Mouse (Mus musculus): Measurements from ENCODE around the gene Kctd19. TPM values are rescaled to one million over a fixed set of nuclear protein-coding genes. Genes with fewer than 3 reads are reported as not detected.

Gene Kctd19
- polyA plus RNA-seq, 1 experiment = 187 TPM

DNA sequence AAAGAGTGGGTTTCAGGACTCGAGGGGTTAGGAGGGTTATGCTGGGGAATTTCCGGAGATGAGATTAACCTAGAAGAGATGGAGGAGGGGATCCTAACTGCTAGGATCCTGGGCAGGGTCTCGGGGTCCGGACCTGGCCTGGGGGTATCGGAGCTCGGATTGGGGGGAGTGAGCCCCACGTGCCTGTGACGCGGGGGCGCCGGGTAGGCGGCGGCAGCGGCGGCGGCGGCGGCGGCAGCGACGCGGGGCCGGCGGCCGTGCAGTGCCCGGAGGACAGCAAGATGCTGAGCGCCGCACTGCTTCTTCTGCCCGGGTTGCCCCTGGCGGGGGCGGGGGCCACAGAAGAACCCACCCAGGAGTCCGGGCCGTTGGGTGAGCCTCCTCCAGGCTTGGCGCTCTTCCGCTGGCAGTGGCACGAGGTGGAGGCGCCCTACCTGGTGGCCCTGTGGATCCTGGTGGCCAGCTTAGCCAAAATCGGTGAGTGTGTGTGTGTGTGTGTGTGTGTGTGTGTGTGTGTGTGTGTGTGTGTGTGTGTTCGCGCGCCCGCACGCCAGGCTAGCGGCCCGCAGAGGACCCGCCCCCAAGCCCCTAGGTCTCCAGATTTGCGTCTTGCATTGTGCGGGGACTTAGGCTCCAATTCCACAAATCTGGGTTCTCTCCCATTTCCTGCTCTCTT lies 64.1 kb downstream of the Kctd19 start:
- TF ChIP-seq POLR2A (IDR thresholded peaks at IDR 0.05; ENCODE audit: control insufficient read depth, low read depth, low read length) = no peak
- TF ChIP-seq CTCF (IDR thresholded peaks at IDR 0.05; ENCODE audit: control insufficient read depth, insufficient read depth, insufficient replicate concordance, low read depth, low read length) = no peak
- H3K27ac ChIP-seq (ENCODE audit: control insufficient read depth, insufficient read depth, low read depth, low read length) = peak overlapping the region; percentile 91

DNA sequence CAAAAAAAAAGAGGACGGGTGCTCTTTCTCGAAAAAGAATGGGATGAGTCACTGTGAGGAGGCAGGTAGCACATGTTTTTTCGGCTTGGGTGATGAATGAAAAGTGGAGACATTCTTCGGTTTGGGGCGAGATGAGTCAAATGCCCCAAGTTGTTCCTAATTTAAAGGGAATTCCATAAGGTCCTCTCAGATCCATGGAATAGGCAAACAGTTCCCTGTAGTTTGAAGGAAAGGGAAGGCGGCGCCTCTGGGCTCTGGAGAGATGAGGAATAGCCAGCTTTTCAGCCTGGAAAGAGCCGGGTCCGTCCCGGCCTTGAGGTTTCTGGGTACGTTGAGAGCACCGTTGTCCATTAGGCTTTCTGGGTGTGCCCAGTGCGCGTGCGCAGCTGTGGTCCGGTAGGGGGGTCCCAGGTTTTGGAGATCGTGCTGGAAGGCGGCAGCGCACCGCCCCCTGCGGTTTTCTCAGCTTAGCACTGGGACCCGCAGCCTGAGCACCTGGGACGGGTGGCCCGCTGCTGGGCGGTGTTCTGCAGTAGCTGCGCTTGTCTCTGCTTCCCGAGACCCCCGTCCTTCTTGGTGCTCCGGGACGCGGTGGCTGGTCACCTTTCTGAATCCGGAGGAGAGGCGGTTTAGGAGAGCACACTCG lies 64.7 kb downstream of the Kctd19 start, which contains the start of gene Slc9a5:
Gene Slc9a5 (plus strand): TSS at position 394 of the 646 bp plus-strand sequence.
- Histone ChIP-seq H3K4me1 (ENCODE audit: control insufficient read depth, insufficient read depth, low read length) (peaks cover 27% of the 10 kb centered on the region), H3K27me3 (ENCODE audit: control insufficient read depth, insufficient read depth, low read length) (no peaks in the 10 kb centered on the region), H3K4me3 (ENCODE audit: control insufficient read depth, low read depth, low read length) (peak within 1 kb of the TSS; percentile 86), H3K36me3 (ENCODE audit: control insufficient read depth, insufficient read depth, low read length) (no peaks in the 10 kb centered on the region; the same call in 1 of the 2 replicates), H3K27ac (ENCODE audit: control insufficient read depth, insufficient read depth, low read depth, low read length) (peak within 1 kb of the TSS; percentile 94)
- TF ChIP-seq POLR2A (IDR thresholded peaks at IDR 0.05; ENCODE audit: control insufficient read depth, low read depth, low read length) = no peak; the same call in 1 of the 2 replicates
- TF ChIP-seq CTCF (IDR thresholded peaks at IDR 0.05; ENCODE audit: control insufficient read depth, insufficient read depth, insufficient replicate concordance, low read depth, low read length) = no peak

More for the DNA sequence above, 64.1 kb downstream of the Kctd19 start:
- Histone ChIP-seq H3K27me3 (ENCODE audit: control insufficient read depth, insufficient read depth, low read length) (no peaks in the 10 kb centered on the region), H3K4me3 (ENCODE audit: control insufficient read depth, low read depth, low read length) (peak overlapping the region; percentile 86), H3K36me3 (ENCODE audit: control insufficient read depth, insufficient read depth, low read length) (no peaks in the 10 kb centered on the region; the same call in 1 of the 2 replicates), H3K4me1 (ENCODE audit: control insufficient read depth, insufficient read depth, low read length) (peaks cover 27% of the 10 kb centered on the region)

DNA sequence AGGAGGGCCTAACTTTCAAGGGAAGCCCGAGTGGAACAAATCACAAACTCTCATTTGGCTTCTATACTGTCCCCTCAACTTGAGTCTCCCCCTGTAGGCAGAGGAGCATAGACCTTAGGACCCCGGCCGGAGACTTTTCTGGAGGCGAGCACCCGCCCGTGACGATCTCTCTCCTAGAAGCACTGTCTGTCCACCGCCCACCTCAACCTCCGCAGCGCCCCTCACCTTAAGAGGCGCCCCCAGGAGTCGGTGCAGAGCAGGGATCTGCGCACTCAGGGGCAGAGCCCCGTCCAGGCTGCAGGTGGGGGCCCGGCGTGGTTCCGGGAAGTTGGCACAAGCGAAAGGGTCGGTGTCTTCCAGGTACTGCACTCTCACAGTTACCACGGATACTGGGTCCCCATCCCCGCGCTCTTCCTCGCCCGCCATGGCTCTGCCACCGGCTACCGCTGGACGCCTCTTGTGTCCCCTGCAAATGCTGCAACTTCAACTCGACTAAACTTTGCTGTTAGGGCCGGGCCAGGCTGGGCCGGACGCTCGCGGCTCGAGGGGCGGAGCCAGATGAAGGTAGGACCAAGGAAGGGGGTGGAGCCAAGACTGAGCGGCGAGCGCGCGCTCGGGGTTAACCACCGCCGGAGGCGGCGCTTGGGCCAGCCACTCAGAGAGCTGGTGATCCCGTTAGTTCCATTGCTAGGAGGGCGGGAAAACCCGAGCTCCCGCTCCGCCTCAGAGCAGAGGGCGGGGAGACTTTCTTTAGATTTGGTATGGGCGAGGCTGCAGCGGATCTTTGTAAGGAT lies 65.7 kb downstream of the Kctd19 start, which contains the start of gene Fhod1:
Gene Fhod1 (minus strand): TSS at position 526 of the 794 bp plus-strand sequence.
- Histone ChIP-seq H3K36me3 (ENCODE audit: control insufficient read depth, insufficient read depth, low read length) (no peaks in the 10 kb centered on the region), H3K4me3 (ENCODE audit: control insufficient read depth, low read depth, low read length) (peak within 1 kb of the TSS; percentile 86), H3K27me3 (ENCODE audit: control insufficient read depth, insufficient read depth, low read length) (no peaks in the 10 kb centered on the region), H3K27ac (ENCODE audit: control insufficient read depth, insufficient read depth, low read depth, low read length) (peak within 1 kb of the TSS; percentile 94), H3K4me1 (ENCODE audit: control insufficient read depth, insufficient read depth, low read length) (peaks cover 27% of the 10 kb centered on the region)
- TF ChIP-seq CTCF (IDR thresholded peaks at IDR 0.05; ENCODE audit: control insufficient read depth, insufficient read depth, insufficient replicate concordance, low read depth, low read length) (no peak), POLR2A (IDR thresholded peaks at IDR 0.05; ENCODE audit: control insufficient read depth, low read depth, low read length) (peak; percentile 73)

DNA sequence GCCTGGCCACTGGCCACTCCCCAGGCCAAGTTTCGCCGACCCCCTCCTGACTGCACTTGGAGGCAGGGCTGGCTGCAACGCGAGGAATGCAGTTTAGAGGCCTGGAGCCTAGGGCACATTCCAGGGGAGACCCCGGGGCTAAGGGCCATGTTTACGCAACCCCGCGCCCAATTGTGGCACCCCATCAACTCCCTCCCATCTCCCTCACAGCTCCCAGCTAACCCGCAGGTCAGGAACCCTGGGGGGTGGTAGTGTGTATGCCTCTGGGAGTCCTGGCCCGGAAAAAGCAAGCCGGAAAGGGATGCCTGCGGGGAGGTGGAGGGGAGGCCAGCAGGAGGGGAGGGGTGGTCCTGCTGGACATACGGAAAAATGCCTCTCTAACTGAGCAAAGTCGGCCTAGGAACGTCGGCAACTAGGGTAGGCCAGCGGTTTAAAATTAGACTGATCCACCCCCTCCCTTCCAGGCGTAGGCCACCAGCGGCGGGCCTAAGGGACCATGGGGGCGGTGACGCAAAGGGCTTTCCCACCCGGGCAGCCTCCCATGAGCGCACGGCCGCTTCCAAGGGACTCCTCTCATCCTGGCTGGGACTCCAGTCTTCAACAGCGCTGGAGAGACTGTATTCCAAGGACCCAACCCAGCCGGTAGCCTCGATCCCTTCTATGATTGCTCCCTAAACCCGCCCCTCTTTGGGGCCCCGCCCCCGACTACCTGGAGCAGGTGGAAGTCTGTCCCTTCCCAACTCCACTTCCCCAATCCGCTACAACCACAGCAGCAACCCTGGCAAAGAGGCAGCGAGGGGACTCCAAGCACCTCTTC lies 66.5 kb downstream of the Kctd19 start:
- peak overlapping the region; percentile 94 for H3K27ac ChIP-seq (ENCODE audit: control insufficient read depth, insufficient read depth, low read depth, low read length)
- H3K36me3 ChIP-seq (ENCODE audit: control insufficient read depth, insufficient read depth, low read length) = no peaks in the 10 kb centered on the region
- TF ChIP-seq CTCF (IDR thresholded peaks at IDR 0.05; ENCODE audit: control insufficient read depth, insufficient read depth, insufficient replicate concordance, low read depth, low read length) (no peak), POLR2A (IDR thresholded peaks at IDR 0.05; ENCODE audit: control insufficient read depth, low read depth, low read length) (no peak)
- H3K4me1 ChIP-seq (ENCODE audit: control insufficient read depth, insufficient read depth, low read length) = peaks cover 27% of the 10 kb centered on the region
- H3K4me3 ChIP-seq (ENCODE audit: control insufficient read depth, low read depth, low read length) = peak overlapping the region; percentile 86
- H3K27me3 ChIP-seq (ENCODE audit: control insufficient read depth, insufficient read depth, low read length) = no peaks in the 10 kb centered on the region

DNA sequence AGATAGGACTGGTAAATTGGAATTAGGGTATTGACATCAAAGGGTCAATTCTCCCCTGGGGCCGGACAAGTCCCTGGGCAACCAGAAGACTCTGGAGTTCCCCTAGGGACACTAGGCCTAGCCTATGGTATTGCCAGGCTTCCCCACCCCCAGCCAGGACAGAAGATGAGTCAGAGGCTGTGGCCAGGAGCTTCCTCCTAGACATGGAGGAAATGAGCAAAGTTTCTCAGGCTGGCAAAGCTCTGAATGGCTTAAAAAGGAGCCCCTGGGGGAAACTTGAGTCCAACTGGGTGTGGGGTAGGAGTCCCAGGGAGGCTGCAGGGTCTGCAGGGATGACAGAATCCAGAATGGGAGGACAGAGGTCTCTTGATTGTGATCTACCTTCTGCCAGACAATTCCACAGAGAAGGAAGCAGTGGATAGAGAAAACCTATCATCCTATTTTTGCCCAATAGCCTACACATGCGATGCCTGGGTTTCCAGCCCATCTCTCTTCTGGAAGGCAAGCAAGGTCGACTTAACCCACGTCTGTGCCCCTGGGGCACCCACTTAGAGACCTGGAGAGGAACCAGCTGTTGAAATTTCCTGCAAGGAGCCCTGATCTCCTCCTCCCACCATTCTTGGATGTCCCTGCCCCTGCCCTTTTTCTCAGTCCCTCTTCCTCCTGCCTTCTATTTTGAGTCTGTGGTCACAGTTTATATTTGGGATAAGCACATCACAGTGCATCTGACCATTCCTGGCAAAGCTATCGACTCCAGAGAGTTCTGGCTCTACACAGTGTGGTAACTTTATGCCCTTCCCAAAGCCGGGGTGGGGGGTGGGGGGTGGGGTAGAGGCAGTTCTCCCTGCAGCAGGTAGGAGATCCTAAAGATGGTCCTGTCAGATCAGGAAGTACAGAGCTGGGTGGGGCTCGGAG lies 68.0 kb downstream of the Kctd19 start:
- Histone ChIP-seq H3K4me1 (ENCODE audit: control insufficient read depth, insufficient read depth, low read length) (peaks cover 29% of the 10 kb centered on the region), H3K27ac (ENCODE audit: control insufficient read depth, insufficient read depth, low read depth, low read length) (no peak overlapping the region), H3K4me3 (ENCODE audit: control insufficient read depth, low read depth, low read length) (no peak overlapping the region)

More for the DNA sequence above, 68.0 kb downstream of the Kctd19 start:
- no peaks in the 10 kb centered on the region; the same call in 1 of the 2 replicates for H3K36me3 ChIP-seq (ENCODE audit: control insufficient read depth, insufficient read depth, low read length)
- H3K27me3 ChIP-seq (ENCODE audit: control insufficient read depth, insufficient read depth, low read length) = no peaks in the 10 kb centered on the region
- TF ChIP-seq CTCF (IDR thresholded peaks at IDR 0.05; ENCODE audit: control insufficient read depth, insufficient read depth, insufficient replicate concordance, low read depth, low read length) = no peak
- TF ChIP-seq POLR2A (IDR thresholded peaks at IDR 0.05; ENCODE audit: control insufficient read depth, low read depth, low read length) = no peak

Data from testis, adult 2 months (tissue).